22 mouse cellular contexts compared by ENCODE assay signal in the genomic region with DNA sequence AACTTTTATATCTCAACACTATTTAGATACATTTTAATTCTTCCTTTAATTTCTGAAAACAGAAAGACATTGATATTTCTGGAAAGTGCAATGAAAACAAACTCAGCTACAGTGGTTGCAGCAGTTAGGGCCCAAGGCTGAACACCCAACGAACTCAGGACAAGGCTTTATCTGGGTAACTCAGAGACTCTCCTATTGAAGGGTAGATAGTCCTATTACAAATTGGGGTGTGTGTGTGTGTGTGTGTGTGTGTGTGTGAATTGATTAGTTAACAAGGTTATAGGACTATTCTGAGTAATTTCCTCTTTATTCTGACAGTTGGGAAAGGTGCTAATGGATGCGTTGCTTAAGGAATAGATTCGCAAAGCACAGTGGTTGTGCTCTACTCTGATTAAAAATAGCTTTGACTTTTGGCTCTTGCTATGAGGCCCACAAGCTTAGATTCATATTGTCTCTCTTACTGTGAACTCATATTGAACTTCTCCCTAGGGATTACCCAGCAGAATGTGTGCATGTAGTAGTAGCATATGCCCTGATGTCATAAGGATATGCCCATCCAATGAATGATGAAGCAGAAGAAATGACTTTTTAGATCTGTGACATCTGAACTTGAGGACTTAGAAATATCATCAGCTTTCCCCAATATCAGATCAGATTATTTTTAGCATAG.
DNase-seq lines count a peak whose midpoint lies in the region; ATAC-seq and TF ChIP-seq lines count a peak whose summit lies in the region.
"Had no signal": no experiment of that assay in that cellular context is flagged by ENCODE, and none has a peak within 500 bp of the region (broad histone marks: within the 10 kb centered on the region; RNA-seq: fewer than 3 reads in every experiment).

No protein-coding gene starts in this region.

- H3K36me3 ChIP-seq in hindbrain, embryonic 11.5 days (ENCODE audit: control insufficient read depth, insufficient read depth, low read length), result no peaks in the 10 kb centered on the region
- H3K36me3 ChIP-seq in midbrain, embryonic 13.5 days, result no peaks in the 10 kb centered on the region
- H3K36me3 ChIP-seq: embryonic facial prominence, embryonic 12.5 days; heart, embryonic 13.5 days; limb, embryonic 12.5 days had no signal

- no peak overlapping the region for H3K9ac ChIP-seq in hindbrain, embryonic 11.5 days (ENCODE audit: low read depth, low read length)
- no peak overlapping the region for H3K9ac ChIP-seq in midbrain, embryonic 13.5 days (replicated peaks)
- H3K9ac ChIP-seq: embryonic facial prominence, embryonic 12.5 days; heart, embryonic 13.5 days; limb, embryonic 12.5 days; liver, embryonic 14.5 days had no signal

- H3K9me3 ChIP-seq in hindbrain, embryonic 11.5 days (ENCODE audit: control insufficient read depth, low read length), result no peaks in the 10 kb centered on the region
- no peaks in the 10 kb centered on the region for H3K9me3 ChIP-seq in midbrain, embryonic 13.5 days
- H3K9me3 ChIP-seq: embryonic facial prominence, embryonic 12.5 days; heart, embryonic 13.5 days; limb, embryonic 12.5 days had no signal

- H3K27ac ChIP-seq in hindbrain, embryonic 11.5 days (ENCODE audit: low read depth, low read length), result peak overlapping the region; percentile 39; the same call in 1 of the 2 replicates
- peak overlapping the region; percentile 63 for H3K27ac ChIP-seq in midbrain, embryonic 13.5 days
- H3K27ac ChIP-seq: embryonic facial prominence, embryonic 12.5 days; gastrocnemius, adult 2 months; heart, embryonic 13.5 days; kidney, postnatal 0 days; left cerebral cortex, adult 2 months; limb, embryonic 12.5 days; liver, embryonic 14.5 days; stomach, postnatal 0 days had no signal

- peaks cover 5% of the 10 kb centered on the region; the same call in 1 of the 2 replicates for H3K27me3 ChIP-seq in hindbrain, embryonic 11.5 days (ENCODE audit: control insufficient read depth, insufficient read depth, low read length)
- H3K27me3 ChIP-seq in midbrain, embryonic 13.5 days, result peaks cover 30% of the 10 kb centered on the region
- H3K27me3 ChIP-seq: embryonic facial prominence, embryonic 12.5 days; heart, embryonic 13.5 days; limb, embryonic 12.5 days had no signal

- no peak overlapping the region for H3K4me3 ChIP-seq in hindbrain, embryonic 11.5 days (ENCODE audit: low read depth, low read length)
- H3K4me3 ChIP-seq in midbrain, embryonic 13.5 days (replicated peaks), result no peak overlapping the region
- H3K4me3 ChIP-seq in lung, adult 2 months (replicated peaks; ENCODE audit: extremely low read depth, low read depth, low read length), result no peak overlapping the region
- H3K4me3 ChIP-seq: embryonic facial prominence, embryonic 12.5 days; gastrocnemius, adult 2 months; heart, embryonic 13.5 days; left cerebral cortex, adult 2 months; limb, embryonic 12.5 days; myocyte had no signal

- H3K4me1 ChIP-seq in hindbrain, embryonic 11.5 days (replicated peaks; ENCODE audit: control insufficient read depth, insufficient read depth, low read length), result no peaks in the 10 kb centered on the region
- peaks cover 22% of the 10 kb centered on the region for H3K4me1 ChIP-seq in midbrain, embryonic 13.5 days (replicated peaks)
- H3K4me1 ChIP-seq in lung, adult 2 months (ENCODE audit: control insufficient read depth, insufficient read depth, low read length), result no peaks in the 10 kb centered on the region
- H3K4me1 ChIP-seq: embryonic facial prominence, embryonic 12.5 days; heart, embryonic 13.5 days; limb, embryonic 12.5 days had no signal

- peak; percentile 86 for ATAC-seq in hindbrain, embryonic 11.5 days (ENCODE audit: low FRiP score)
- ATAC-seq in midbrain, embryonic 13.5 days, result peak; percentile 87
- ATAC-seq: intestine, embryonic 16.5 days; lung, postnatal 0 days had no signal

- intact Hi-C loops in left cerebral cortex, postnatal 36 days (cut with DNase I), result no loop called here

- DNase-seq in retina, embryonic 14.5 days (ENCODE audit: low spot score), result peak; percentile 64
- DNase-seq in retina, postnatal 1 day, result no peak
- peak; percentile 19 for DNase-seq in hindbrain, embryonic 11.5 days (ENCODE audit: low spot score)
- no peak for DNase-seq in left cerebral cortex, adult 18-20 months (ENCODE audit: low spot score in 2 of 2)
- no peak for DNase-seq in left cerebral cortex, postnatal 36 days (ENCODE audit: low spot score in 2 of 2)
- DNase-seq in lung, adult 2 months, result no peak
- DNase-seq: cerebellum, postnatal 25 days; gastrocnemius, adult 2 months; heart, postnatal 36 days; right cerebral cortex, postnatal 25 days; thymus, postnatal 14 days had no signal

- WGBS in hindbrain, embryonic 11.5 days, result 64% methylated on average over 3 of the region's 3 CpGs
- 47% methylated on average over 3 of the region's 3 CpGs for WGBS in midbrain, embryonic 13.5 days
- WGBS in lung, adult 2 months, result 82% methylated on average over 3 of the region's 3 CpGs

- no peak for TF ChIP-seq POLR2A in lung, adult 2 months (IDR thresholded peaks at IDR 0.05; ENCODE audit: borderline replicate concordance, extremely low read depth, low read depth, low read length)

- H3K4me2 ChIP-seq in hindbrain, embryonic 11.5 days (replicated peaks; ENCODE audit: low read depth, low read length), result no peak overlapping the region
- no peak overlapping the region for H3K4me2 ChIP-seq in midbrain, embryonic 13.5 days (replicated peaks)
- H3K4me2 ChIP-seq: embryonic facial prominence, embryonic 12.5 days; heart, embryonic 13.5 days; limb, embryonic 12.5 days had no signal

- TF ChIP-seq CTCF in lung, adult 2 months (IDR thresholded peaks at IDR 0.05; ENCODE audit: insufficient read depth, low read length), result no peak

Comparison
In these comparisons a context has a peak if more than half of its experiments do, and no peak if none do; other contexts are left out.
1. DNase-seq: peak in retina, embryonic 14.5 days (single experiment) and hindbrain, embryonic 11.5 days (single experiment); none in retina, postnatal 1 day (single experiment), left cerebral cortex, adult 18-20 months (0 of 2), left cerebral cortex, postnatal 36 days (0 of 2) and lung, adult 2 months (single experiment).